Mouse (Mus musculus) forebrain, embryonic 14.5 days (tissue): ENCODE data around the gene Slc26a9. TPM values are rescaled to one million over a fixed set of nuclear protein-coding genes. Genes with fewer than 3 reads are reported as not detected.

Experiments
- ATAC-seq: fragments of 200-750 bp; cut with Nextera tagmentation; 2 replicates; pipeline ENCODE4 v1.8.0; 2017; ENCODE audit warnings: mild to moderate bottlenecking, moderate library complexity
- DNase-seq: peaks from one replicate; pipeline ENCODE4 v3.0.0-alpha.2; 2015; ENCODE audit warnings: low spot score
- H3K27ac ChIP-seq: fragments of 300-500 bp; sonication (generic); 2 replicates; pipeline ENCODE4 v1.5.1; 2014; ENCODE audit warnings: low read depth, mild to moderate bottlenecking, control low read depth, low read length, moderate library complexity
- H3K27me3 ChIP-seq: fragments of 300-500 bp; sonication (generic); replicated peaks from 2 replicates; pipeline ENCODE4 v1.6.1; 2014; ENCODE audit warnings: low read length, control low read depth, mixed read lengths; ENCODE audit not compliant: control insufficient read depth, insufficient read depth
- H3K36me3 ChIP-seq: fragments of 300-500 bp; sonication (generic); 2 replicates; pipeline ENCODE4 v1.6.1; 2014; ENCODE audit warnings: low read length, control low read depth; ENCODE audit not compliant: control insufficient read depth, insufficient read depth
- H3K4me1 ChIP-seq: fragments of 300-500 bp; sonication (generic); 2 replicates; pipeline ENCODE4 v1.6.1; 2014; ENCODE audit warnings: antibody characterized with exemption, low read length, control low read depth; ENCODE audit not compliant: control insufficient read depth, insufficient read depth
- H3K4me2 ChIP-seq: fragments of 300-500 bp; sonication (generic); 2 replicates; pipeline ENCODE4 v1.6.1; 2014; ENCODE audit warnings: mild to moderate bottlenecking, control low read depth, low read length
- H3K4me3 ChIP-seq: fragments of 300-500 bp; sonication (generic); 2 replicates; pipeline ENCODE4 v1.5.1; 2014; ENCODE audit warnings: low read depth, low read length, control low read depth
- H3K9ac ChIP-seq: fragments of 300-500 bp; sonication (generic); 2 replicates; pipeline ENCODE4 v1.6.1; 2014; ENCODE audit warnings: mild to moderate bottlenecking, low read length, control low read depth, moderate library complexity
- H3K9me3 ChIP-seq: fragments of 300-500 bp; sonication (generic); replicated peaks from 2 replicates; pipeline ENCODE4 v1.6.1; 2016; ENCODE audit warnings: low read length, control low read depth, mixed read lengths; ENCODE audit not compliant: control insufficient read depth
- WGBS: fragments of 180-500 bp; shearing (Covaris S2); extraction: QIAGEN DNeasy Blood & Tissue Kit; methylation state at CpG from one replicate; pipeline ENCODE4 v1.1.7; 2014; 5-methylcytosine and 5-hydroxymethylcytosine counted together
- polyA plus RNA-seq: library from polyadenylated mRNA; unstranded; fragments of >200 nt; fragmentation: Nextera tagmentation; extraction: Ambion mirVana; gene quantifications from 2 replicates; pipeline ENCODE4 v1.2.1, GENCODE M21; 2014

Gene Slc26a9
- polyA plus RNA-seq, 1 experiment from 2014 or later = 0.04 TPM

DNA sequence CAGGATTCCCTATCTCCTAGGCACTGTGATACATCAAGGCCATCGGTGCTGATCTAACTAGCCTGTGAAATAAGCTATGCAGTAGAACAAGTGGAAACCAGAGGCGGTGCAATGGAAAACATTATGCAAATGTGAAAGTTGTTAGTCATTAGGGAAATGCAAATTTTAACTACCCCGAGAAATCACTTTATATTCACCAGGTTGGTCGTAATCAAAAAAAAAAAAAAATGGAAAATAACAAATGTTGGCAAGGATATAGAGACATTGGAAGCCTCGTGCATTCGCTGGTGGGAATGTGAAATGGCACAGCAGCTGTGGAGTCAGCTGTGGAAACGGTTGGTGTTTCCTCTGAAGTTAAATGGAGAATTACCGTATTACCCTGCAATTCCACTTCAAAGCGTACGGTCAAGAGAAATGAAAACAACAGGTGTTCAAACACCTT is 77.1 kb downstream of the Slc26a9 start:
- Histone ChIP-seq H3K27me3 (no peaks in the 10 kb centered on the region), H3K4me3 (no peak overlapping the region), H3K27ac (no peak overlapping the region), H3K9ac (no peak overlapping the region), H3K4me1 (no peaks in the 10 kb centered on the region), H3K4me2 (no peak overlapping the region), H3K9me3 (no peaks in the 10 kb centered on the region), H3K36me3 (no peaks in the 10 kb centered on the region)
- DNase-seq (peak; percentile 68), ATAC-seq (peak; percentile 50; the same call in 1 of the 2 replicates)
- WGBS = 59% methylated on average over 10 of the region's 10 CpGs

Other genes with a start within 250 kb of the Slc26a9 start
- 15.3 and 22.4 TPM in 2 replicates for gene Srgap2, start 216.7 kb upstream of the Slc26a9 start, polyA plus RNA-seq
- 2.3 and 2.7 TPM in 2 replicates for gene Fam72a, start 216.1 kb upstream of the Slc26a9 start, polyA plus RNA-seq
- gene Avpr1b, start 144.8 kb upstream of the Slc26a9 start, polyA plus RNA-seq = not detected in 2 replicates
- 0.10 TPM in 1 of 2 replicates, not detected in the other for gene Ctse, start 105.7 kb upstream of the Slc26a9 start, polyA plus RNA-seq
- 0.98 and 1.1 TPM in 2 replicates for gene Rab7b, start 55.3 kb upstream of the Slc26a9 start, polyA plus RNA-seq
- 0.31 and 0.42 TPM in 2 replicates for gene Pm20d1, start 53.4 kb downstream of the Slc26a9 start, polyA plus RNA-seq
- gene Slc41a1, start 83.5 kb downstream of the Slc26a9 start, polyA plus RNA-seq = 11.9 and 14.5 TPM in 2 replicates
- gene Rab29, start 123.2 kb downstream of the Slc26a9 start, polyA plus RNA-seq = 8.2 and 9.3 TPM in 2 replicates
- gene Nucks1, start 166.5 kb downstream of the Slc26a9 start, polyA plus RNA-seq = 33.0 and 37.4 TPM in 2 replicates
- gene Slc45a3, start 218.9 kb downstream of the Slc26a9 start, polyA plus RNA-seq = 1.5 and 1.8 TPM in 2 replicates